Mouse (Mus musculus): ENCODE data around the gene Ercc5.

DNA sequence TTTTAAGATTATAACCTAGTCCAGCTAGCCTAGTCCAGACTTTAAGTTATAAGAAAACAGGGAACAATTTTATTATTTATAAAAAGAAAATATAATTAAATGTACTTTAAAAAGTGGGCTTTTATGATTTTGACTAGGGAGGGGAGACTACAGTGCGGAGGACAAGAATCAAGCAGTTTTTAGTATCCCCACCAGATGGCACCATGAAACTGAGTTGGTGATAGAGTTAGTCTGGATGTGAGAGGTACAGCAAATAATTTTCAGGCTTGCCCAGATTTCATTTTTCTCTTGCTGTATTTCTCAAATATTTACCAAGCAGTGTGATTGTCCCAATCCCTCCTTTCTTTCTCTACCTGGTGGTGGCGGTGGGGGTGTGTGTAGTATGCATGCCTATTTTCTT is 81.5 kb downstream of the Ercc5 start:
- TF ChIP-seq ZC3H11A (IDR thresholded peaks at IDR 0.05; ENCODE audit: borderline replicate concordance, low read depth, low read length) (peak; percentile 89), MAFK (IDR thresholded peaks at IDR 0.05; ENCODE audit: insufficient read depth, low read depth, low read length) (no peak), CHD2 (IDR thresholded peaks at IDR 0.05; ENCODE audit: low read depth, low read length) (no peak)
